Mouse (Mus musculus): ENCODE results near the gene Nxpe4. TPM values are rescaled to one million over a fixed set of nuclear protein-coding genes. Genes with fewer than 3 reads are reported as not detected.

The Nxpe4 gene
- polyA plus RNA-seq, 1 experiment from 2014 or later: 7.9 TPM

GRCm38 (mm10) chr9:48244175-48244574, 82.4 kb downstream of the Nxpe4 start:
- no peak overlapping the region for H3K27ac ChIP-seq (ENCODE audit: low read depth, low read length)
- H3K4me3 ChIP-seq (ENCODE audit: low read depth, low read length): no peak overlapping the region
- no peak overlapping the region for H3K4me2 ChIP-seq (ENCODE audit: low read depth, low read length, severe bottlenecking)
- DNase-seq (ENCODE audit: low spot score) (no peak), ATAC-seq (replicated peaks; ENCODE audit: low FRiP score) (no peak)
- no peaks in the 10 kb centered on the region for H3K36me3 ChIP-seq (ENCODE audit: control insufficient read depth, insufficient read depth, low read length)
- no peaks in the 10 kb centered on the region for H3K4me1 ChIP-seq (replicated peaks; ENCODE audit: control insufficient read depth, insufficient read depth, low read length)
- whole genome bisulfite sequencing: 75% methylated on average over 3 of the region's 3 CpGs
- no peak overlapping the region for H3K9ac ChIP-seq (ENCODE audit: low read length)
- no peaks in the 10 kb centered on the region for H3K27me3 ChIP-seq (ENCODE audit: control insufficient read depth, insufficient read depth, low read length)
- no peaks in the 10 kb centered on the region for H3K9me3 ChIP-seq (ENCODE audit: control insufficient read depth, low read length)

GRCm38 (mm10) chr9:48245525-48245924, 83.7 kb downstream of the Nxpe4 start:
- Histone ChIP-seq H3K4me2 (ENCODE audit: low read depth, low read length, severe bottlenecking) (no peak overlapping the region), H3K9me3 (ENCODE audit: control insufficient read depth, low read length) (no peaks in the 10 kb centered on the region), H3K4me1 (replicated peaks; ENCODE audit: control insufficient read depth, insufficient read depth, low read length) (no peaks in the 10 kb centered on the region), H3K9ac (ENCODE audit: low read length) (no peak overlapping the region), H3K27me3 (ENCODE audit: control insufficient read depth, insufficient read depth, low read length) (no peaks in the 10 kb centered on the region), H3K4me3 (ENCODE audit: low read depth, low read length) (no peak overlapping the region), H3K27ac (ENCODE audit: low read depth, low read length) (no peak overlapping the region), H3K36me3 (ENCODE audit: control insufficient read depth, insufficient read depth, low read length) (no peaks in the 10 kb centered on the region)
- ATAC-seq (replicated peaks; ENCODE audit: low FRiP score): no peak
- 52% methylated on average over 1 of the region's 1 CpGs for WGBS
- DNase-seq (ENCODE audit: low spot score): no peak

GRCm38 (mm10) chr9:48247276-48247675, 85.5 kb downstream of the Nxpe4 start:
- peaks cover 3% of the 10 kb centered on the region; the same call in 1 of the 2 replicates for H3K4me1 ChIP-seq (replicated peaks; ENCODE audit: control insufficient read depth, insufficient read depth, low read length)
- no peak overlapping the region for H3K4me3 ChIP-seq (ENCODE audit: low read depth, low read length)
- no peaks in the 10 kb centered on the region for H3K9me3 ChIP-seq (ENCODE audit: control insufficient read depth, low read length)
- H3K27ac ChIP-seq (ENCODE audit: low read depth, low read length): no peak overlapping the region
- no peak overlapping the region for H3K4me2 ChIP-seq (ENCODE audit: low read depth, low read length, severe bottlenecking)
- ATAC-seq (replicated peaks; ENCODE audit: low FRiP score) (no peak), DNase-seq (ENCODE audit: low spot score) (no peak)
- H3K36me3 ChIP-seq (ENCODE audit: control insufficient read depth, insufficient read depth, low read length): no peaks in the 10 kb centered on the region
- H3K27me3 ChIP-seq (ENCODE audit: control insufficient read depth, insufficient read depth, low read length): no peaks in the 10 kb centered on the region
- 43% methylated on average over 5 of the region's 5 CpGs for WGBS
- no peak overlapping the region for H3K9ac ChIP-seq (ENCODE audit: low read length)

GRCm38 (mm10) chr9:48252236-48252635, 90.4 kb downstream of the Nxpe4 start:
- ATAC-seq (replicated peaks; ENCODE audit: low FRiP score) (no peak), DNase-seq (ENCODE audit: low spot score) (no peak)
- WGBS: 16% methylated on average over 8 of the region's 8 CpGs
- H3K4me3 ChIP-seq (ENCODE audit: low read depth, low read length): no peak overlapping the region
- peaks cover 4% of the 10 kb centered on the region; the same call in 1 of the 2 replicates for H3K4me1 ChIP-seq (replicated peaks; ENCODE audit: control insufficient read depth, insufficient read depth, low read length)
- no peak overlapping the region for H3K4me2 ChIP-seq (ENCODE audit: low read depth, low read length, severe bottlenecking)
- no peak overlapping the region for H3K9ac ChIP-seq (ENCODE audit: low read length)
- H3K36me3 ChIP-seq (ENCODE audit: control insufficient read depth, insufficient read depth, low read length): no peaks in the 10 kb centered on the region
- no peak overlapping the region for H3K27ac ChIP-seq (ENCODE audit: low read depth, low read length)
- no peaks in the 10 kb centered on the region for H3K9me3 ChIP-seq (ENCODE audit: control insufficient read depth, low read length)
- H3K27me3 ChIP-seq (ENCODE audit: control insufficient read depth, insufficient read depth, low read length): no peaks in the 10 kb centered on the region

- Histone ChIP-seq H3K4me2 (ENCODE audit: low read depth, low read length, severe bottlenecking) (no peak overlapping the region), H3K9ac (ENCODE audit: low read length) (no peak overlapping the region), H3K9me3 (ENCODE audit: control insufficient read depth, low read length) (no peaks in the 10 kb centered on the region), H3K4me1 (replicated peaks; ENCODE audit: control insufficient read depth, insufficient read depth, low read length) (peaks cover 4% of the 10 kb centered on the region; the same call in 1 of the 2 replicates), H3K27ac (ENCODE audit: low read depth, low read length) (no peak overlapping the region), H3K36me3 (ENCODE audit: control insufficient read depth, insufficient read depth, low read length) (no peaks in the 10 kb centered on the region), H3K4me3 (ENCODE audit: low read depth, low read length) (no peak overlapping the region), H3K27me3 (ENCODE audit: control insufficient read depth, insufficient read depth, low read length) (no peaks in the 10 kb centered on the region)
- ATAC-seq (replicated peaks; ENCODE audit: low FRiP score): no peak
- no peak for DNase-seq (ENCODE audit: low spot score)
- 73% methylated on average over 9 of the region's 9 CpGs for whole genome bisulfite sequencing
Measured at GRCm38 (mm10) chr9:48257001-48257400, 95.2 kb downstream of the Nxpe4 start.

GRCm38 (mm10) chr9:48257741-48258423, 96.1 kb downstream of the Nxpe4 start:
- Histone ChIP-seq H3K4me1 (replicated peaks; ENCODE audit: control insufficient read depth, insufficient read depth, low read length) (no peaks in the 10 kb centered on the region; the same call in 1 of the 2 replicates), H3K4me3 (ENCODE audit: low read depth, low read length) (no peak overlapping the region), H3K27me3 (ENCODE audit: control insufficient read depth, insufficient read depth, low read length) (no peaks in the 10 kb centered on the region), H3K9ac (ENCODE audit: low read length) (no peak overlapping the region), H3K4me2 (ENCODE audit: low read depth, low read length, severe bottlenecking) (no peak overlapping the region), H3K27ac (ENCODE audit: low read depth, low read length) (no peak overlapping the region), H3K36me3 (ENCODE audit: control insufficient read depth, insufficient read depth, low read length) (no peaks in the 10 kb centered on the region), H3K9me3 (ENCODE audit: control insufficient read depth, low read length) (no peaks in the 10 kb centered on the region)
- ATAC-seq (replicated peaks; ENCODE audit: low FRiP score) (no peak), DNase-seq (ENCODE audit: low spot score) (peak; percentile 71)
- WGBS: 36% methylated on average over 12 of the region's 12 CpGs

- 86% methylated on average over 6 of the region's 6 CpGs for WGBS
- no peak overlapping the region for H3K4me2 ChIP-seq (ENCODE audit: low read depth, low read length, severe bottlenecking)
- H3K36me3 ChIP-seq (ENCODE audit: control insufficient read depth, insufficient read depth, low read length): no peaks in the 10 kb centered on the region
- ATAC-seq (replicated peaks; ENCODE audit: low FRiP score): no peak
- H3K9me3 ChIP-seq (ENCODE audit: control insufficient read depth, low read length): no peaks in the 10 kb centered on the region
- H3K4me3 ChIP-seq (ENCODE audit: low read depth, low read length): no peak overlapping the region
- no peak overlapping the region for H3K9ac ChIP-seq (ENCODE audit: low read length)
- H3K4me1 ChIP-seq (replicated peaks; ENCODE audit: control insufficient read depth, insufficient read depth, low read length): peaks cover 2% of the 10 kb centered on the region; the same call in 1 of the 2 replicates
- no peak overlapping the region for H3K27ac ChIP-seq (ENCODE audit: low read depth, low read length)
- no peak for DNase-seq (ENCODE audit: low spot score)
- no peaks in the 10 kb centered on the region for H3K27me3 ChIP-seq (ENCODE audit: control insufficient read depth, insufficient read depth, low read length)
Measured at GRCm38 (mm10) chr9:48264616-48265015, 102.8 kb downstream of the Nxpe4 start.

GRCm38 (mm10) chr9:48265491-48265890, 103.7 kb downstream of the Nxpe4 start:
- ATAC-seq (replicated peaks; ENCODE audit: low FRiP score) (no peak), DNase-seq (ENCODE audit: low spot score) (no peak)
- Histone ChIP-seq H3K9me3 (ENCODE audit: control insufficient read depth, low read length) (no peaks in the 10 kb centered on the region), H3K9ac (ENCODE audit: low read length) (no peak overlapping the region), H3K36me3 (ENCODE audit: control insufficient read depth, insufficient read depth, low read length) (no peaks in the 10 kb centered on the region), H3K27ac (ENCODE audit: low read depth, low read length) (no peak overlapping the region), H3K4me3 (ENCODE audit: low read depth, low read length) (no peak overlapping the region), H3K4me2 (ENCODE audit: low read depth, low read length, severe bottlenecking) (no peak overlapping the region), H3K4me1 (replicated peaks; ENCODE audit: control insufficient read depth, insufficient read depth, low read length) (peaks cover 2% of the 10 kb centered on the region; the same call in 1 of the 2 replicates), H3K27me3 (ENCODE audit: control insufficient read depth, insufficient read depth, low read length) (no peaks in the 10 kb centered on the region)
- WGBS: 82% methylated on average over 4 of the region's 4 CpGs

Data from forebrain, embryonic 11.5 days (tissue).